Mouse (Mus musculus) splenic B cell, adult 2 months (primary cell): ENCODE data around the gene Treml1.
"Not testable (repeated sequence)": the region's sequence is repeated elsewhere in the genome, so short reads cannot be mapped to it uniquely, and the experiment has no call there.

Experiments used
- DNase-seq: peaks from one replicate; pipeline ENCODE4 v3.0.0-alpha.2; 2011; ENCODE audit warnings: low read depth, low spot score
- H3K27me3 ChIP-seq: 2 replicates; pipeline ENCODE4 v1.6.1; 2012; ENCODE audit warnings: mild to moderate bottlenecking, low read length, moderate library complexity, mixed read lengths; ENCODE audit not compliant: control insufficient read depth, poor library complexity, insufficient read depth, severe bottlenecking
- H3K36me3 ChIP-seq: 2 replicates; pipeline ENCODE4 v1.6.1; 2012; ENCODE audit warnings: mild to moderate bottlenecking, low read length, moderate library complexity, mixed read lengths; ENCODE audit not compliant: control insufficient read depth, poor library complexity, insufficient read depth, severe bottlenecking

The Treml1 gene

GRCm38 (mm10) chr17:48359616-48360015 is at the start of gene Treml1:
Gene Treml1 (plus strand): TSS chr17:48359916.
- Histone ChIP-seq H3K27me3 (no peaks in the 10 kb centered on the region), H3K36me3 (no peaks in the 10 kb centered on the region)
- no peak for DNase-seq

- H3K36me3 ChIP-seq, result peaks cover under 1% of the 10 kb centered on the region
- no peaks in the 10 kb centered on the region; the same call in 1 of the 2 replicates for H3K27me3 ChIP-seq
- no peak for DNase-seq
Observed at GRCm38 (mm10) chr17:48312124-48312523, 47.6 kb upstream of the Treml1 start.

GRCm38 (mm10) chr17:48315905-48316579 is 43.7 kb upstream of the Treml1 start, which contains the start of gene B430306N03Rik:
Gene B430306N03Rik (plus strand): TSS chr17:48316141.
- H3K36me3 ChIP-seq, H3K27me3 ChIP-seq: not testable (repeated sequence)
- DNase-seq, result peak; percentile 54

- DNase-seq, result no peak
- H3K36me3 ChIP-seq, result no peaks in the 10 kb centered on the region
Observed at GRCm38 (mm10) chr17:48318686-48319085, 41.0 kb upstream of the Treml1 start.

GRCm38 (mm10) chr17:48321279-48321678 is 38.4 kb upstream of the Treml1 start:
- Histone ChIP-seq H3K27me3 (no peaks in the 10 kb centered on the region), H3K36me3 (no peaks in the 10 kb centered on the region)
- DNase-seq, result no peak

More at GRCm38 (mm10) chr17:48318686-48319085, 41.0 kb upstream of the Treml1 start:
- H3K27me3 ChIP-seq, result no peaks in the 10 kb centered on the region

- Histone ChIP-seq H3K36me3 (no peaks in the 10 kb centered on the region), H3K27me3 (no peaks in the 10 kb centered on the region)
- no peak for DNase-seq
Observed at GRCm38 (mm10) chr17:48323236-48323635, 36.5 kb upstream of the Treml1 start.

GRCm38 (mm10) chr17:48324258-48324657 is 35.5 kb upstream of the Treml1 start:
- DNase-seq, result no peak
- Histone ChIP-seq H3K36me3 (no peaks in the 10 kb centered on the region), H3K27me3 (no peaks in the 10 kb centered on the region)

- DNase-seq, result no peak
- H3K36me3 ChIP-seq, result no peaks in the 10 kb centered on the region
- no peaks in the 10 kb centered on the region for H3K27me3 ChIP-seq
Observed at GRCm38 (mm10) chr17:48325093-48325492, 34.6 kb upstream of the Treml1 start.

GRCm38 (mm10) chr17:48325638-48326037 is 34.1 kb upstream of the Treml1 start:
- H3K36me3 ChIP-seq, result no peaks in the 10 kb centered on the region
- DNase-seq, result no peak

GRCm38 (mm10) chr17:48326656-48327055 is 33.1 kb upstream of the Treml1 start:
- Histone ChIP-seq H3K27me3 (no peaks in the 10 kb centered on the region), H3K36me3 (no peaks in the 10 kb centered on the region)
- no peak for DNase-seq

More at GRCm38 (mm10) chr17:48325638-48326037, 34.1 kb upstream of the Treml1 start:
- H3K27me3 ChIP-seq, result no peaks in the 10 kb centered on the region

- H3K27me3 ChIP-seq, result no peaks in the 10 kb centered on the region; the same call in 1 of the 2 replicates
- no peak for DNase-seq
- H3K36me3 ChIP-seq, result no peaks in the 10 kb centered on the region
Observed at GRCm38 (mm10) chr17:48332524-48332923, 27.2 kb upstream of the Treml1 start.

- Histone ChIP-seq H3K27me3 (no peaks in the 10 kb centered on the region; the same call in 1 of the 2 replicates), H3K36me3 (no peaks in the 10 kb centered on the region)
- DNase-seq, result no peak
Observed at GRCm38 (mm10) chr17:48334186-48334585, 25.5 kb upstream of the Treml1 start.

- peak; percentile 91 for DNase-seq
- no peaks in the 10 kb centered on the region; the same call in 1 of the 2 replicates for H3K27me3 ChIP-seq
- no peaks in the 10 kb centered on the region for H3K36me3 ChIP-seq
Observed at GRCm38 (mm10) chr17:48336857-48337256, 22.9 kb upstream of the Treml1 start.

GRCm38 (mm10) chr17:48340267-48340666 is 19.4 kb upstream of the Treml1 start:
- Histone ChIP-seq H3K36me3 (no peaks in the 10 kb centered on the region), H3K27me3 (no peaks in the 10 kb centered on the region; the same call in 1 of the 2 replicates)
- DNase-seq, result no peak

GRCm38 (mm10) chr17:48341947-48342346 is 17.8 kb upstream of the Treml1 start:
- H3K27me3 ChIP-seq, result no peaks in the 10 kb centered on the region
- H3K36me3 ChIP-seq, result no peaks in the 10 kb centered on the region
- DNase-seq, result no peak

GRCm38 (mm10) chr17:48343065-48343464 is 16.7 kb upstream of the Treml1 start:
- no peak for DNase-seq
- no peaks in the 10 kb centered on the region for H3K27me3 ChIP-seq
- no peaks in the 10 kb centered on the region for H3K36me3 ChIP-seq
